Mouse (Mus musculus): ENCODE measurements around the gene Arid3b.

Arid3b gene

GRCm38 (mm10) chr9:57831267-57832082, 5.1 kb downstream of the Arid3b start:
- CTCF ChIA-PET, result interaction anchor here (0.6 to 0.8 kb wide), 2 partner anchors 11 to 71 kb away, joined by 3 to 4 read pairs; no protein-coding TSS in a partner anchor

- CTCF ChIA-PET, result interaction anchor here (0.6 kb wide), 1 partner anchor 443 kb away, joined by 4 read pairs; no protein-coding TSS in a partner anchor
These were observed 6.6 kb downstream of the Arid3b start for GRCm38 (mm10) chr9:57829812-57830557.

GRCm38 (mm10) chr9:57823397-57823796, 13.2 kb downstream of the Arid3b start:
- CTCF ChIA-PET, result interaction anchor here (0.7 kb wide), 1 partner anchor 545 kb away, joined by 10 read pairs; no protein-coding TSS in a partner anchor

- CTCF ChIA-PET, result interaction anchor here (0.5 kb wide), 1 partner anchor 554 kb away, joined by 7 read pairs; no protein-coding TSS in a partner anchor
These were observed 13.8 kb downstream of the Arid3b start for GRCm38 (mm10) chr9:57822812-57823211.

- CTCF ChIA-PET, result interaction anchor here (0.7 to 0.9 kb wide), 2 partner anchors 12 to 262 kb away, joined by 3 read pairs; no protein-coding TSS in a partner anchor
These were observed 16.2 kb downstream of the Arid3b start for GRCm38 (mm10) chr9:57820186-57821080.

GRCm38 (mm10) chr9:57817220-57817667, 19.3 kb downstream of the Arid3b start:
- CTCF ChIA-PET, result interaction anchor here (0.8 kb wide), 1 partner anchor 10 kb away, joined by 15 read pairs; no protein-coding TSS in a partner anchor

- CTCF ChIA-PET, result no interaction called here
These were observed 21.7 kb downstream of the Arid3b start for GRCm38 (mm10) chr9:57814866-57815265.

GRCm38 (mm10) chr9:57814014-57814413, 22.6 kb downstream of the Arid3b start:
- CTCF ChIA-PET, result interaction anchor here (0.6 kb wide), 2 partner anchors 10 to 464 kb away, joined by 4 to 13 read pairs; no protein-coding TSS in a partner anchor

GRCm38 (mm10) chr9:57811793-57812733, 24.5 kb downstream of the Arid3b start:
- CTCF ChIA-PET, result interaction anchor here (0.6 kb wide), 1 partner anchor 152 kb away, joined by 3 read pairs; no protein-coding TSS in a partner anchor

GRCm38 (mm10) chr9:57810691-57811090, 25.9 kb downstream of the Arid3b start:
- CTCF ChIA-PET, result no interaction called here

- CTCF ChIA-PET, result interaction anchor here (1.4 kb wide), 1 partner anchor 22 kb away, joined by 4 read pairs; no protein-coding TSS in a partner anchor
These were observed 27.8 kb downstream of the Arid3b start for GRCm38 (mm10) chr9:57808771-57809310.

GRCm38 (mm10) chr9:57807174-57807651, 29.4 kb downstream of the Arid3b start:
- CTCF ChIA-PET, result interaction anchor here (0.6 kb wide), 1 partner anchor 9 kb away, joined by 15 read pairs; no protein-coding TSS in a partner anchor

GRCm38 (mm10) chr9:57806066-57806481, 30.5 kb downstream of the Arid3b start:
- CTCF ChIA-PET, result no interaction called here

- CTCF ChIA-PET, result no interaction called here
These were observed 31.4 kb downstream of the Arid3b start for GRCm38 (mm10) chr9:57805087-57805737.

GRCm38 (mm10) chr9:57803839-57804238, 32.8 kb downstream of the Arid3b start:
- CTCF ChIA-PET, result interaction anchor here (0.7 kb wide), 2 partner anchors 10 to 196 kb away, joined by 4 to 6 read pairs; no protein-coding TSS in a partner anchor

- CTCF ChIA-PET, result no interaction called here
These were observed 33.5 kb downstream of the Arid3b start for GRCm38 (mm10) chr9:57803047-57803446.

- CTCF ChIA-PET, result interaction anchor here (0.5 kb wide), 1 partner anchor 56 kb away, joined by 4 read pairs; no protein-coding TSS in a partner anchor
These were observed 36.1 kb downstream of the Arid3b start for GRCm38 (mm10) chr9:57800325-57800975.

GRCm38 (mm10) chr9:57798725-57799253, 37.8 kb downstream of the Arid3b start:
- CTCF ChIA-PET, result no interaction called here
